Mouse (Mus musculus) MEL (cell line): ENCODE results near the gene Kcnd3. TPM values are rescaled to one million over a fixed set of nuclear protein-coding genes. Genes with fewer than 3 reads are reported as not detected.

Experiments used
- DNase-seq: peaks from one replicate; pipeline ENCODE4 v3.0.0; 2011; ENCODE audit warnings: low read depth, low spot score
- H3K27ac ChIP-seq: 2 replicates; pipeline ENCODE4 v1.5.1; 2012; ENCODE audit warnings: low read depth, mild to moderate bottlenecking, control low read depth, low read length, moderate library complexity; ENCODE audit not compliant: control insufficient read depth
- H3K27me3 ChIP-seq, 2 experiments: fragments of 150-350 bp in 1 of 2; sonication (generic) in 1 of 2; 2 replicates each; pipeline ENCODE4 v1.6.1; 2012; ENCODE audit warnings: low read length in 2 of 2, mild to moderate bottlenecking in 2 of 2, improper control_type of control experiment in 1 of 2, moderate library complexity in 1 of 2; ENCODE audit not compliant: insufficient read depth in 2 of 2, control insufficient read depth in 1 of 2
- H3K36me3 ChIP-seq, 2 experiments: 2 replicates each; pipeline ENCODE4 v1.6.1; 2012 to 2014; ENCODE audit warnings: low read length in 2 of 2, improper control_type of control experiment in 1 of 2, inconsistent platforms in 1 of 2, mild to moderate bottlenecking in 1 of 2; ENCODE audit not compliant: insufficient read depth in 2 of 2, control insufficient read depth in 1 of 2
- H3K4me1 ChIP-seq, 2 experiments: fragments of 150-350 bp in 1 of 2; sonication (generic) in 1 of 2; 2 replicates each; pipeline ENCODE4 v1.6.1; 2012; ENCODE audit warnings: low read length in 2 of 2, improper control_type of control experiment in 1 of 2, mild to moderate bottlenecking in 1 of 2; ENCODE audit not compliant: insufficient read depth in 2 of 2, control insufficient read depth in 1 of 2
- H3K4me3 ChIP-seq, 2 experiments: fragments of 150-350 bp in 1 of 2; sonication (generic) in 1 of 2; 2 replicates each; pipeline ENCODE4 v1.5.1; 2012; ENCODE audit warnings: low read depth in 2 of 2, low read length in 2 of 2, mild to moderate bottlenecking in 2 of 2, moderate library complexity in 2 of 2, control low read depth in 1 of 2, improper control_type of control experiment in 1 of 2; ENCODE audit not compliant: control insufficient read depth in 1 of 2, insufficient read depth in 1 of 2
- H3K79me2 ChIP-seq: 2 replicates; pipeline ENCODE4 v1.6.1; 2012; ENCODE audit warnings: mild to moderate bottlenecking, low read length, moderate library complexity; ENCODE audit not compliant: control insufficient read depth, poor library complexity, insufficient read depth
- H3K9ac ChIP-seq: 2 replicates; pipeline ENCODE4 v1.6.1; 2012; ENCODE audit warnings: low read depth, mild to moderate bottlenecking, control low read depth, low read length, moderate library complexity; ENCODE audit not compliant: control insufficient read depth, poor library complexity, severe bottlenecking
- H3K9me3 ChIP-seq: fragments of 150-350 bp; sonication (generic); replicated peaks from 2 replicates; pipeline ENCODE4 v1.6.1; 2012; ENCODE audit warnings: mild to moderate bottlenecking, low read length, improper control_type of control experiment, moderate library complexity; ENCODE audit not compliant: insufficient read depth
- CHD1 ChIP-seq: IDR thresholded peaks from 2 replicates; pipeline ENCODE4 v1.6.1; 2012; ENCODE audit warnings: low read depth, mild to moderate bottlenecking, inconsistent platforms, low read length, improper control_type of control experiment
- CHD2 ChIP-seq: IDR thresholded peaks from 2 replicates; pipeline ENCODE4 v1.6.1; 2011; ENCODE audit warnings: low read length, improper control_type of control experiment
- CTCF ChIP-seq, 3 experiments: IDR thresholded peaks in 2 of 3; conservative IDR thresholded peaks in 1 of 3; 2 replicates each; pipeline ENCODE4 v1.5.1; 2011 to 2012; ENCODE audit warnings: low read length in 3 of 3, low read depth in 2 of 3, mild to moderate bottlenecking in 2 of 3, improper control_type of control experiment in 1 of 3, inconsistent platforms in 1 of 3, mixed read lengths in 1 of 3, moderate library complexity in 1 of 3; ENCODE audit not compliant: control insufficient read depth in 1 of 3, insufficient read depth in 1 of 3, poor library complexity in 1 of 3, severe bottlenecking in 1 of 3
- E2F4 ChIP-seq: IDR thresholded peaks from 2 replicates; pipeline ENCODE4 v1.6.1; 2011; ENCODE audit warnings: low read depth, low read length, improper control_type of control experiment, borderline replicate concordance
- ELF1 ChIP-seq: IDR thresholded peaks from 2 replicates; pipeline ENCODE4 v1.6.1; 2014; ENCODE audit warnings: low read depth, mild to moderate bottlenecking, inconsistent platforms, low read length, improper control_type of control experiment, moderate library complexity
- EP300 ChIP-seq, 2 experiments: IDR thresholded peaks; 2 replicates each; pipeline ENCODE4 v1.6.1; 2011; ENCODE audit warnings: improper control_type of control experiment in 2 of 2, low read length in 2 of 2, low read depth in 1 of 2, mild to moderate bottlenecking in 1 of 2
- ETS1 ChIP-seq: IDR thresholded peaks from 2 replicates; pipeline ENCODE4 v1.6.1; 2012; ENCODE audit warnings: low read depth, mild to moderate bottlenecking, inconsistent platforms, low read length, improper control_type of control experiment, moderate library complexity
- GABPA ChIP-seq: IDR thresholded peaks from 2 replicates; pipeline ENCODE4 v1.6.1; 2012; ENCODE audit warnings: low read depth, mild to moderate bottlenecking, inconsistent platforms, low read length, improper control_type of control experiment, moderate library complexity
- HCFC1 ChIP-seq: IDR thresholded peaks from 2 replicates; pipeline ENCODE4 v1.6.1; 2012; ENCODE audit warnings: low read depth, mild to moderate bottlenecking, inconsistent platforms, low read length, improper control_type of control experiment, moderate library complexity
- JUND ChIP-seq: IDR thresholded peaks from 2 replicates; pipeline ENCODE4 v1.6.1; 2011; ENCODE audit warnings: low read depth, mild to moderate bottlenecking, improper control_type of control experiment, low read length
- KAT2A ChIP-seq: conservative IDR thresholded peaks from 2 replicates; pipeline ENCODE4 v1.6.1; 2012; ENCODE audit warnings: low read depth, low read length, improper control_type of control experiment, inconsistent platforms
- MAFK ChIP-seq: IDR thresholded peaks from 2 replicates; pipeline ENCODE4 v1.6.1; 2011; ENCODE audit warnings: low read depth, mild to moderate bottlenecking, low read length, improper control_type of control experiment, borderline replicate concordance
- MEF2A ChIP-seq: IDR thresholded peaks from 2 replicates; pipeline ENCODE4 v1.6.1; 2014; ENCODE audit warnings: low read depth, mild to moderate bottlenecking, inconsistent platforms, low read length, improper control_type of control experiment; ENCODE audit not compliant: poor library complexity, insufficient replicate concordance, severe bottlenecking; ENCODE audit errors: extremely low read depth
- MXI1 ChIP-seq: IDR thresholded peaks from 2 replicates; pipeline ENCODE4 v1.6.1; 2011; ENCODE audit warnings: mild to moderate bottlenecking, low read depth, low read length, improper control_type of control experiment
- MYC ChIP-seq: IDR thresholded peaks from 2 replicates; pipeline ENCODE4 v1.6.1; 2011; ENCODE audit warnings: low read depth, mild to moderate bottlenecking, low read length, improper control_type of control experiment, moderate library complexity
- NRF1 ChIP-seq: IDR thresholded peaks from 2 replicates; pipeline ENCODE4 v1.6.1; 2014; ENCODE audit warnings: low read depth, mild to moderate bottlenecking, inconsistent platforms, low read length, improper control_type of control experiment, moderate library complexity; ENCODE audit not compliant: poor library complexity, insufficient read depth, severe bottlenecking
- POLR2AphosphoS2 ChIP-seq: IDR thresholded peaks from 2 replicates; pipeline ENCODE4 v1.6.1; 2011; ENCODE audit warnings: low read length, improper control_type of control experiment
- POLR2AphosphoS5 ChIP-seq: IDR thresholded peaks from 2 replicates; pipeline ENCODE4 v1.6.1; 2012; ENCODE audit warnings: low read depth, borderline replicate concordance, mild to moderate bottlenecking, inconsistent platforms, low read length, moderate library complexity, mixed read lengths
- RAD21 ChIP-seq: IDR thresholded peaks from 2 replicates; pipeline ENCODE4 v1.6.1; 2011; ENCODE audit warnings: mild to moderate bottlenecking, low read depth, low read length, improper control_type of control experiment
- SIN3A ChIP-seq: IDR thresholded peaks from 2 replicates; pipeline ENCODE4 v1.6.1; 2012; ENCODE audit warnings: low read length, improper control_type of control experiment, inconsistent platforms
- SMC3 ChIP-seq: IDR thresholded peaks from 2 replicates; pipeline ENCODE4 v1.6.1; 2011; ENCODE audit warnings: low read depth, low read length, improper control_type of control experiment
- TAL1 ChIP-seq: IDR thresholded peaks from 2 replicates; pipeline ENCODE4 v1.6.1; 2012; ENCODE audit warnings: mild to moderate bottlenecking, inconsistent platforms, low read length, moderate library complexity, mixed read lengths
- USF1 ChIP-seq: IDR thresholded peaks from 2 replicates; pipeline ENCODE4 v1.6.1; 2014; ENCODE audit warnings: low read depth, mild to moderate bottlenecking, inconsistent platforms, low read length, improper control_type of control experiment, moderate library complexity
- USF2 ChIP-seq, 2 experiments: IDR thresholded peaks; 2 replicates each; pipeline ENCODE4 v1.6.1; 2011 to 2012; ENCODE audit warnings: improper control_type of control experiment in 2 of 2, low read length in 2 of 2, borderline replicate concordance in 1 of 2, inconsistent platforms in 1 of 2, low read depth in 1 of 2, mild to moderate bottlenecking in 1 of 2; ENCODE audit not compliant: insufficient read depth in 1 of 2
- ZC3H11A ChIP-seq: IDR thresholded peaks from 2 replicates; pipeline ENCODE4 v1.6.1; 2012; ENCODE audit warnings: low read depth, mild to moderate bottlenecking, inconsistent platforms, low read length, improper control_type of control experiment
- ZKSCAN1 ChIP-seq: IDR thresholded peaks from 2 replicates; pipeline ENCODE4 v1.6.1; 2012; ENCODE audit warnings: low read depth, mild to moderate bottlenecking, inconsistent platforms, low read length, improper control_type of control experiment, moderate library complexity
- ZMIZ1 ChIP-seq: IDR thresholded peaks from 2 replicates; pipeline ENCODE4 v1.6.1; 2012; ENCODE audit warnings: low read depth, mild to moderate bottlenecking, inconsistent platforms, low read length, improper control_type of control experiment, moderate library complexity
- ZNF384 ChIP-seq: IDR thresholded peaks from 2 replicates; pipeline ENCODE4 v1.6.1; 2012; ENCODE audit warnings: low read depth, mild to moderate bottlenecking, inconsistent platforms, low read length, improper control_type of control experiment
- polyA plus RNA-seq, 2 experiments: library from polyadenylated mRNA; stranded (reverse) in 1 of 2; unstranded in 1 of 2; fragments of >175 nt in 1 of 2; fragments of >200 nt in 1 of 2; gene quantifications; 2 replicates each; pipeline versions ENCODE4 v1.2.1 to v1.2.4; 2012; ENCODE audit warnings: low replicate concordance in 2 of 2, low read depth in 1 of 2; ENCODE audit not compliant: insufficient read length in 2 of 2, insufficient read depth in 1 of 2, missing spikeins in 1 of 2
- total RNA-seq: library from RNA; depleted of rRNA; stranded (reverse); fragments of 300-350 nt; gene quantifications from 2 replicates; pipeline ENCODE4 v1.2.3, GENCODE M21; 2012

Kcnd3 gene
- total and polyA plus RNA-seq, 3 experiments: 0.01 TPM; not detected in 2

- Histone ChIP-seq H3K27me3 (no peaks in the 10 kb centered on the region), H3K36me3 (peaks cover 0 to 6% of the 10 kb centered on the region in 2 experiments; a peak in 2 of 4 replicates), H3K79me2 (no peaks in the 10 kb centered on the region), H3K4me1 (peaks cover 0 to 25% of the 10 kb centered on the region in 2 experiments; a peak in 2 of 4 replicates), H3K27ac (no peak overlapping the region), H3K9me3 (no peaks in the 10 kb centered on the region), H3K4me3 (no peak overlapping the region), H3K9ac (no peak overlapping the region)
- TF ChIP-seq USF1 (no peak), ZMIZ1 (no peak), POLR2AphosphoS5 (no peak), E2F4 (no peak), KAT2A (no peak), MAFK (no peak), HCFC1 (no peak), JUND (no peak), CTCF (IDR thresholded peaks at IDR 0.05 in 2 of 3, conservative IDR thresholded peaks at IDR 0.05 in 1 of 3; ENCODE audit: control insufficient read depth in 1 of 3, insufficient read depth in 1 of 3, low read depth in 2 of 3, low read length in 3 of 3, poor library complexity in 1 of 3, severe bottlenecking in 1 of 3) (no peak), SMC3 (no peak), ETS1 (no peak), GABPA (no peak), CHD1 (no peak), CHD2 (no peak)
- no peak for DNase-seq
Measured at GRCm38 (mm10) chr3:105707590-105707989, 255.5 kb downstream of the Kcnd3 start.

- no peak for DNase-seq
- Histone ChIP-seq H3K4me1 (peaks cover 0 to 16% of the 10 kb centered on the region in 2 experiments; a peak in 2 of 4 replicates), H3K79me2 (no peaks in the 10 kb centered on the region), H3K27me3 (no peaks in the 10 kb centered on the region), H3K4me3 (no peak overlapping the region), H3K9me3 (no peaks in the 10 kb centered on the region), H3K27ac (no peak overlapping the region), H3K9ac (no peak overlapping the region)
- TF ChIP-seq CHD2 (no peak), ZKSCAN1 (no peak), EP300 (IDR thresholded peaks at IDR 0.05; ENCODE audit: low read depth in 1 of 2, low read length in 2 of 2) (no peak), MAFK (no peak), USF1 (no peak), RAD21 (no peak), USF2 (IDR thresholded peaks at IDR 0.05; ENCODE audit: borderline replicate concordance in 1 of 2, insufficient read depth in 1 of 2, low read depth in 1 of 2, low read length in 2 of 2) (no peak), MXI1 (no peak), ZNF384 (no peak), TAL1 (no peak), POLR2AphosphoS5 (no peak), CTCF (IDR thresholded peaks at IDR 0.05 in 2 of 3, conservative IDR thresholded peaks at IDR 0.05 in 1 of 3; ENCODE audit: control insufficient read depth in 1 of 3, insufficient read depth in 1 of 3, low read depth in 2 of 3, low read length in 3 of 3, poor library complexity in 1 of 3, severe bottlenecking in 1 of 3) (no peak), ELF1 (no peak), CHD1 (no peak), SIN3A (no peak), ZC3H11A (no peak), NRF1 (no peak), MEF2A (no peak), POLR2AphosphoS2 (no peak), MYC (no peak)
- TF ChIP-seq, all 39 proteins: peak for 0
- H3K36me3 ChIP-seq: peaks cover 0 to 2% of the 10 kb centered on the region in 2 experiments; a peak in 1 of 4 replicates
Measured at GRCm38 (mm10) chr3:105710246-105710645, 258.1 kb downstream of the Kcnd3 start.
